Mouse (Mus musculus) liver, embryonic 14.5 days (tissue): ENCODE measurements around the gene Hid1. TPM values are rescaled to one million over a fixed set of nuclear protein-coding genes. Genes with fewer than 3 reads are reported as not detected.

Experiments used
- ATAC-seq: fragments of 200-750 bp; cut with Nextera tagmentation; 2 replicates; pipeline ENCODE4 v1.8.0; 2017; ENCODE audit warnings: moderate number of reproducible peaks, mild to moderate bottlenecking, moderate library complexity; ENCODE audit not compliant: insufficient read depth
- DNase-seq, 3 experiments: peaks; one replicate each; pipeline ENCODE4 v3.0.0-alpha.2; 2012 to 2013; ENCODE audit warnings: low read depth in 3 of 3, low spot score in 3 of 3
- H3K27ac ChIP-seq: fragments of 300-500 bp; sonication (generic); 2 replicates; pipeline ENCODE4 v1.5.1; 2014; ENCODE audit warnings: moderate library complexity, mild to moderate bottlenecking, control low read depth, inconsistent platforms
- H3K27me3 ChIP-seq: fragments of 300-500 bp; sonication (generic); 2 replicates; pipeline ENCODE4 v1.6.1; 2014; ENCODE audit warnings: mild to moderate bottlenecking, low read length, moderate library complexity; ENCODE audit not compliant: control insufficient read depth, insufficient read depth
- H3K36me3 ChIP-seq: fragments of 300-500 bp; sonication (generic); replicated peaks from 2 replicates; pipeline ENCODE4 v1.6.1; 2014; ENCODE audit warnings: low read depth; ENCODE audit not compliant: control insufficient read depth, insufficient read depth
- H3K4me1 ChIP-seq, 2 experiments: fragments of 200-500 bp in 1 of 2; fragments of 300-500 bp in 1 of 2; sonication (generic) in 1 of 2; replicated peaks; 2 replicates each; pipeline ENCODE4 v1.6.1; 2012 to 2014; ENCODE audit warnings: antibody characterized with exemption in 1 of 2, inconsistent platforms in 1 of 2, low read length in 1 of 2; ENCODE audit not compliant: control insufficient read depth in 2 of 2, insufficient read depth in 2 of 2
- H3K4me2 ChIP-seq: fragments of 300-500 bp; sonication (generic); 2 replicates; pipeline ENCODE4 v1.6.1; 2014; ENCODE audit warnings: low read depth, mild to moderate bottlenecking, control low read depth, moderate library complexity
- H3K4me3 ChIP-seq, 2 experiments: fragments of 200-500 bp in 1 of 2; fragments of 300-500 bp in 1 of 2; sonication (generic) in 1 of 2; 2 replicates each; pipeline ENCODE4 v1.5.1; 2012 to 2014; ENCODE audit warnings: low read depth in 2 of 2, low read length in 2 of 2, mild to moderate bottlenecking in 2 of 2, control low read depth in 1 of 2, inconsistent platforms in 1 of 2, moderate library complexity in 1 of 2; ENCODE audit not compliant: insufficient read depth in 1 of 2
- H3K9ac ChIP-seq: fragments of 300-500 bp; sonication (generic); replicated peaks from 2 replicates; pipeline ENCODE4 v1.6.1; 2014; ENCODE audit warnings: mild to moderate bottlenecking, control low read depth, moderate library complexity
- H3K9me3 ChIP-seq: fragments of 300-500 bp; sonication (generic); 2 replicates; pipeline ENCODE4 v1.6.1; 2016; ENCODE audit warnings: low read length, mixed read lengths; ENCODE audit not compliant: control insufficient read depth
- CTCF ChIP-seq: IDR thresholded peaks from 2 replicates; pipeline ENCODE4 v1.5.1; 2016; ENCODE audit warnings: antibody characterized with exemption, low read depth, control low read depth
- EP300 ChIP-seq: IDR thresholded peaks from 2 replicates; pipeline ENCODE4 v1.6.1; 2016; ENCODE audit warnings: antibody characterized with exemption, low read depth
- WGBS: fragments of 180-500 bp; shearing (Covaris S2); extraction: QIAGEN DNeasy Blood & Tissue Kit; methylation state at CpG from one replicate; pipeline ENCODE4 v1.1.7; 2014; ENCODE audit not compliant: insufficient replicate concordance; 5-methylcytosine and 5-hydroxymethylcytosine counted together
- polyA plus RNA-seq, 2 experiments: library from polyadenylated mRNA; depleted of rRNA in 1 of 2; stranded (reverse) in 1 of 2; unstranded in 1 of 2; fragments of >200 nt; fragmentation: Nextera tagmentation in 1 of 2; extraction: Ambion mirVana in 1 of 2; gene quantifications; 2 replicates each; pipeline versions ENCODE4 v1.2.1 to v1.2.3; 2012 to 2014

Gene Hid1
- polyA plus RNA-seq, 2 experiments, result 0.50 to 0.59 TPM

DNA sequence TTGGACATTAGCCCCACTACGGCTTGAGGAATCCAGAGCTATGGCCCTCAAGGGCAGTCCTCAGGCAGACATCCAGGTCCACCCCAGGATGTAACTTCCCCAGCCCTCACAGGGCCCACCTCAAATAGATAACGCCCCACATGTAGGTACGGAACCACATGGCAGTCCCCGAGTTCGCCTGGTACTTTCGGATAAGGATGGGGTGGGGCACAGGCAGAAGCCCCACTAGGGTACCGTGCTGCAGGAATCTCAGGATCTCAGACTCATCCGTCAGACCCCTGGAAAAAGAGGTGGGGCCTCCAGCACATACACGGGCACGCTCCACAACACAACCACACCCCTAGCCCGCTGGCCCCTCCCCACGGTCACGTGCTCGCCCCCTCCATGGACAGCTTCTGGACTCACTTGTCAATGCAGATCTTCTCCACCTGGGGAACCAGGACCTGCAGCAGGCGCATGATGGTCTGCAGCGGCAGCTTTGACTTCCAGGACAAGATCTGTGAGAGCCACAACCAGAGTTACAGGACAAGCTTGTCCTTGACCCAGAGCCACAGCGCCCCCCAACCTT, 18.8 kb downstream of the Hid1 start:
- H3K9me3 ChIP-seq, result no peaks in the 10 kb centered on the region
- H3K4me3 ChIP-seq, result no peak overlapping the region
- peak; percentile 37; the same call in 1 of the 2 replicates for ATAC-seq
- no peak overlapping the region for H3K9ac ChIP-seq
- no peak for DNase-seq
- H3K4me2 ChIP-seq, result no peak overlapping the region
- 34% methylated on average over 17 of the region's 17 CpGs for WGBS
- TF ChIP-seq CTCF (no peak), EP300 (no peak)
- H3K4me1 ChIP-seq, result no peaks in the 10 kb centered on the region
- no peaks in the 10 kb centered on the region for H3K36me3 ChIP-seq
- no peak overlapping the region for H3K27ac ChIP-seq
- H3K27me3 ChIP-seq, result peaks cover 5% of the 10 kb centered on the region; the same call in 1 of the 2 replicates

DNA sequence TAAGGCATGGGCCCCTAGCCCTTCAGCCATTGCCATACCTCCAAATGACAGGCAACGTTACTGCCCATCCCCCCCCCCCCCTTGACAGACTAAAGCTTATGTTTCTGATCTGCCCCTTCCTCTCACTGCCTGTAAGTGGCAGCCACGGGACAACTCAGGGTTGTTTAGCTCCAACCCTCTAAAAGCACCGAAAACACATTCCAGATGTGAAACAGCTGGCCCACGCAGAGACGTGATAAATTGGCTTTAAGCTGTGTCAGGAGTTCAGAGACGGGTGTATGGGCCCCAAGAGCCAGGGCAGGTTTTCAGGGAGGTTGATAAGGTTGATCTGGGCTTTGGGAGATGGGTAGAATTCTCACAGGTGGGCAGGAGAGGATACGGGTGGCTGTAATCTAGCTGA, 22.0 kb downstream of the Hid1 start:
- Histone ChIP-seq H3K4me3 (no peak overlapping the region), H3K9ac (no peak overlapping the region), H3K36me3 (no peaks in the 10 kb centered on the region), H3K27ac (no peak overlapping the region), H3K4me1 (no peaks in the 10 kb centered on the region), H3K4me2 (no peak overlapping the region), H3K9me3 (no peaks in the 10 kb centered on the region), H3K27me3 (peaks cover 5% of the 10 kb centered on the region; the same call in 1 of the 2 replicates)
- ATAC-seq (no peak), DNase-seq (no peak)
- WGBS, result 33% methylated on average over 7 of the region's 7 CpGs
- TF ChIP-seq CTCF (no peak), EP300 (no peak)

DNA sequence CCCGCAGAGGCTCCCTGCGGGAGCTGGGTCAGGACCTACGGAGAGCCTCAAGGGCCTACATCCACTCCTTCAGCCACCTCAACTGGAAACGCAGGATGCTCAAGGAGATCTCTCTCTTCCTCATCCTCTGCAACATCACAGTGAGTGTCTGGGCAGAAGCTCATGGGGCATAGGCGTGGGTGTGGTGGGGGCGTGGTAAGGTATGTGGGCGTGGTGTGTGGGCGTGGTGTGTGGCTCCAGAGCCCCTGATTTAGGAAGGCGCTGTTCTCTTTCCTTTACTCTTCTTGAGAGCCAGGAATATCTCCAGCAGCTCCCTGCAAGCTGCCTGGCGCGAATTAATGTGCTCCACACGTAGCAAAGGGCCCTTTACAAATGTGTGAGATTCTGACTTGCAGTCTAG, 22.6 kb downstream of the Hid1 start:
- Histone ChIP-seq H3K36me3 (no peaks in the 10 kb centered on the region), H3K27me3 (peaks cover 5% of the 10 kb centered on the region; the same call in 1 of the 2 replicates), H3K4me3 (no peak overlapping the region), H3K9me3 (no peaks in the 10 kb centered on the region), H3K4me2 (no peak overlapping the region), H3K9ac (no peak overlapping the region), H3K27ac (no peak overlapping the region), H3K4me1 (no peaks in the 10 kb centered on the region)
- TF ChIP-seq CTCF, result no peak
- no peak for TF ChIP-seq EP300
- 10% methylated on average over 12 of the region's 12 CpGs for WGBS
- ATAC-seq (no peak), DNase-seq (no peak)

DNA sequence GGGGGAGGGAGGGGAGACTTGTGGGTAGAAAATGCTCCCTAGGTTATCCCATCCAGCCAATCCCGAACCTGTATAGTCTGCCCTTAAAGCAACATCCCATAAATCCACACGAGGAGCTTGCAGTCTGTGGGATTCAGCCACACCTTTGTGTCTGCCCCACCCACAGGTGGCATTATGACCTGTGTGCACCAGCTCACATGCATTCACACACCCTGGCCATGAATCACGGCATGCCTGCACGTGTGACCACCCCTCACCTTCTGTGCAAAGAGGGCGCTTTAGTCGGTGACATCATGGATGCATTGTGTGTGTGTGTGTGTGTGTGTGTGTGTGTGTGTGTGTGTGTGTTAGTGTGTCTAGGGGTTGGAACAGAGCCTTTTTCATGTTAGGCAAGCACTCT, 25.7 kb downstream of the Hid1 start:
- Histone ChIP-seq H3K4me2 (no peak overlapping the region), H3K9me3 (no peaks in the 10 kb centered on the region), H3K27me3 (peaks cover 5% of the 10 kb centered on the region; the same call in 1 of the 2 replicates), H3K4me1 (no peaks in the 10 kb centered on the region), H3K4me3 (no peak overlapping the region), H3K9ac (no peak overlapping the region), H3K27ac (no peak overlapping the region), H3K36me3 (no peaks in the 10 kb centered on the region)
- ATAC-seq, result no peak
- no peak for DNase-seq
- WGBS, result 50% methylated on average over 6 of the region's 6 CpGs
- no peak for TF ChIP-seq EP300
- no peak for TF ChIP-seq CTCF

DNA sequence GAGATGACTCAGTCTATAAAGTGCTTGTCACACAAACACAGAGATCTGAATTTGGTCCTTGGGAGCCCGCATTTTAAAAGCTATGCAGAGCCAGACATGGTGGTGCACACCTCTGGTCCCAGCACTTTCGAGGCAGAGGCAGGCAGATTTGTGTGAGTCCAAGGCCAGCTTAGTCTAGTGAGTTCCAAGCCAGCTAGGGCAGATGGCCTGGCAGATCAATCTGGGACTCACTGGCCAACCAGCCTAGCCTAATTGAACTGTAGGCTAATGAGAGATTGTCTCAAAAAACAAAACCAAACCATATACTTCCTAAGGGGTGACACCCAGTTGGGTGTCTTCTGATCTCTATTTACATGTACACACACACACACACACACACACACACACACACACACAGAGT, 26.3 kb downstream of the Hid1 start:
- TF ChIP-seq EP300 (no peak), CTCF (no peak)
- Histone ChIP-seq H3K27me3 (peaks cover 8% of the 10 kb centered on the region; the same call in 1 of the 2 replicates), H3K4me1 (no peaks in the 10 kb centered on the region), H3K4me3 (no peak overlapping the region), H3K9me3 (no peaks in the 10 kb centered on the region), H3K9ac (no peak overlapping the region), H3K36me3 (no peaks in the 10 kb centered on the region), H3K27ac (no peak overlapping the region), H3K4me2 (no peak overlapping the region)
- ATAC-seq, result no peak
- no peak for DNase-seq
- WGBS, result 38% methylated on average over 2 of the region's 2 CpGs
